In genomic region chr11:50345486-50345885, GRCm38 (mm10) we compare ENCODE assay signal across 34 mouse cellular contexts. TPM values are rescaled to one million over a fixed set of nuclear protein-coding genes. Genes with fewer than 3 reads are reported as not detected.
"Had no signal": no experiment of that assay in that cellular context is flagged by ENCODE, and none has a peak within 500 bp of the region (broad histone marks: within the 10 kb centered on the region; RNA-seq: fewer than 3 reads in every experiment).

No protein-coding gene starts in this region.

- H3K9me3 ChIP-seq: heart, embryonic 10.5 days; heart, embryonic 15.5 days; hindbrain, embryonic 13.5 days; hindbrain, embryonic 15.5 days; intestine, embryonic 15.5 days; limb, embryonic 10.5 days; limb, embryonic 12.5 days; liver, embryonic 13.5 days; liver, embryonic 15.5 days had no signal

- DNase-seq: gastrocnemius, adult 2 months; gastrocnemius, postnatal 10 days; gastrocnemius, postnatal 25 days; heart, postnatal 14 days; heart, postnatal 36 days; kidney, adult 18-20 months; kidney, adult 8-10 months; kidney, postnatal 14 days; kidney, postnatal 36 days; liver; liver, embryonic 13.5 days had no signal

- H3K27me3 ChIP-seq: heart, embryonic 13.5 days; heart, embryonic 15.5 days; hindbrain, embryonic 13.5 days; hindbrain, embryonic 15.5 days; intestine, embryonic 15.5 days; limb, embryonic 12.5 days; liver, embryonic 13.5 days; liver, embryonic 15.5 days had no signal

- H3K36me3 ChIP-seq: heart, embryonic 10.5 days; heart, embryonic 13.5 days; heart, embryonic 15.5 days; hindbrain, embryonic 13.5 days; hindbrain, embryonic 15.5 days; intestine, embryonic 15.5 days; limb, embryonic 10.5 days; limb, embryonic 12.5 days; liver, embryonic 13.5 days; liver, embryonic 15.5 days had no signal

- H3K4me3 ChIP-seq: gastrocnemius, adult 2 months; heart, embryonic 10.5 days; heart, embryonic 13.5 days; heart, embryonic 15.5 days; hindbrain, embryonic 13.5 days; hindbrain, embryonic 15.5 days; intestine, embryonic 15.5 days; left cerebral cortex, adult 2 months; limb, embryonic 10.5 days; limb, embryonic 12.5 days; liver, embryonic 13.5 days; liver, embryonic 15.5 days had no signal

- H3K4me1 ChIP-seq: heart, embryonic 10.5 days; heart, embryonic 13.5 days; heart, embryonic 15.5 days; hindbrain, embryonic 13.5 days; hindbrain, embryonic 15.5 days; intestine, embryonic 15.5 days; limb, embryonic 10.5 days; limb, embryonic 12.5 days; liver, embryonic 13.5 days had no signal

- ATAC-seq: inflammation-experienced regulatory T-cells, adult 6 months; intestine, embryonic 15.5 days; intestine, postnatal 0 days had no signal

- H3K27ac ChIP-seq: gastrocnemius, adult 2 months; heart, embryonic 10.5 days; heart, embryonic 13.5 days; heart, embryonic 15.5 days; hindbrain, embryonic 13.5 days; hindbrain, embryonic 15.5 days; intestine, embryonic 15.5 days; kidney, postnatal 0 days; left cerebral cortex, adult 2 months; limb, embryonic 10.5 days; limb, embryonic 12.5 days; liver, embryonic 13.5 days had no signal

- H3K9ac ChIP-seq: heart, embryonic 13.5 days; heart, embryonic 15.5 days; hindbrain, embryonic 13.5 days; hindbrain, embryonic 15.5 days; intestine, embryonic 15.5 days; limb, embryonic 12.5 days; liver, embryonic 13.5 days; liver, embryonic 15.5 days had no signal

- H3K4me2 ChIP-seq: heart, embryonic 13.5 days; heart, embryonic 15.5 days; hindbrain, embryonic 13.5 days; hindbrain, embryonic 15.5 days; intestine, embryonic 15.5 days; limb, embryonic 12.5 days; liver, embryonic 11.5 days; liver, embryonic 13.5 days; liver, embryonic 15.5 days had no signal

RNA-seq across cellular contexts. Expression of gene Cby3, which starts 8.8 kb away (rescaled TPM):
- total RNA-seq: gastrocnemius, adult 2 months; gastrocnemius, postnatal 10 days; gastrocnemius, postnatal 25 days; gastrocnemius, postnatal 4 days; heart, adult 18-20 months; heart, adult 8-10 months; heart, postnatal 14 days; heart, postnatal 36 days; hematopoietic stem cell, adult 5-6 weeks; layer of hippocampus, adult 18-20 months; layer of hippocampus, postnatal 10 days; left cerebral cortex, adult 2 months; left cerebral cortex, postnatal 14 days; left cerebral cortex, postnatal 36 days had no signal
- polyA plus RNA-seq: heart, embryonic 13.5 days; heart, postnatal 0 days; inflammation-experienced regulatory T-cells, adult 6 months; limb, embryonic 12.5 days; liver, embryonic 11.5 days; liver, embryonic 13.5 days; liver, embryonic 15.5 days had no signal
